ENCODE assay signal across 8 mouse cellular contexts in the genomic region with DNA sequence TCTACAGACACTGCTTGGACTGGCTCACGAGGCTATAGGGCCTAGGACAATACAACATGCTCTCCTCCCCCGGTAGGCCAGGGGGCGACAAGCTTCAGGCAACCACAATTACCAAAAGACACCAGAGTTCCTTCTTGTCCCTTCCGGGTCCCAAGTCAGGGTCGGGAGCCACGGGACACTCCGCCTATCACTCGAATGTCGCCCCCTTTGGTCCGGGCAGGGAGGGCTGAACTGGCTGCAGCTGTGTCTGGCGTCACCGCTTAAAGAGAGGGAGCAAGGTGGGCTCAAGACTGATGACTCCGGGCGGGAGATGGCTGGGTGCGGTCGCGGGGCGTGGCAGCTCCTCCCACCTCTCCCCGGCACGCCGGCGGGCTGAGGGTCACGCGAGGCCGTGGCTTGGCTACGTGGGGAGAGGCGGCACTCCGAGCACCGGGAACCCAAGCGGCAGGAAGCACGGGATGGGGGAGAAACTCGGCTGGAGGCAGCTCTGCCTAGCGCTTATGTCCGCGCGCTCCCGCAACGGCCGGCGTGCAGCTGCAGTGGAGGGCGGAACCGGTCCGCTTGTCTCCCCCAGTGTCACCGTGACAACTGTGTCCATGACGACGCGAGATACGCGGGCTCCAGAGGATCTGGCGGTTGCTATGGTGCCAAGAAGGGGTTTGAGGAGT. TPM values are rescaled to one million over a fixed set of nuclear protein-coding genes. Genes with fewer than 3 reads are reported as not detected.
DNase-seq lines count a peak whose midpoint lies in the region; ATAC-seq and TF ChIP-seq lines count a peak whose summit lies in the region.

Gene Pnma1 (minus strand): TSS at position 536 of the 668 bp plus-strand sequence.

- peak within 1 kb of the TSS; percentile 64 for H3K9ac ChIP-seq in forebrain, embryonic 16.5 days (replicated peaks; ENCODE audit: low read depth, low read length)
- H3K9ac ChIP-seq in liver, postnatal 0 days (replicated peaks), result peak within 1 kb of the TSS; percentile 23
- H3K9ac ChIP-seq in neural tube, embryonic 13.5 days, result peak within 1 kb of the TSS; percentile 81
- peak within 1 kb of the TSS; percentile 64 for H3K9ac ChIP-seq in stomach, postnatal 0 days (ENCODE audit: low read length)

- H3K9me3 ChIP-seq in forebrain, embryonic 16.5 days (ENCODE audit: control insufficient read depth, low read length), result no peaks in the 10 kb centered on the region
- no peaks in the 10 kb centered on the region for H3K9me3 ChIP-seq in liver, postnatal 0 days (ENCODE audit: low read length)
- H3K9me3 ChIP-seq in neural tube, embryonic 13.5 days, result no peaks in the 10 kb centered on the region
- H3K9me3 ChIP-seq in stomach, postnatal 0 days (ENCODE audit: control insufficient read depth, low read length), result no peaks in the 10 kb centered on the region

- no peak for TF ChIP-seq EP300 in liver, postnatal 0 days (IDR thresholded peaks at IDR 0.05; ENCODE audit: low read depth)
- TF ChIP-seq EP300 in stomach, postnatal 0 days (optimal IDR thresholded peaks at IDR 0.05), result no peak

- ATAC-seq in forebrain, embryonic 16.5 days, result peak; percentile 97
- ATAC-seq in liver, postnatal 0 days, result peak; percentile 62
- ATAC-seq in neural tube, embryonic 13.5 days (ENCODE audit: low read depth), result peak; percentile 95
- peak; percentile 68 for ATAC-seq in stomach, postnatal 0 days (ENCODE audit: low FRiP score, low TSS enrichment)

- intact Hi-C loops in heart, postnatal 14 days (cut with DNase I), result loop anchor here (1.0 kb wide), 1 partner anchor 101 kb away; no protein-coding TSS in a partner anchor

- H3K4me2 ChIP-seq in forebrain, embryonic 16.5 days (ENCODE audit: low read length), result peak within 1 kb of the TSS; percentile 80
- peak within 1 kb of the TSS; percentile 76 for H3K4me2 ChIP-seq in liver, postnatal 0 days (ENCODE audit: low read depth, low read length)
- H3K4me2 ChIP-seq in neural tube, embryonic 13.5 days, result peak within 1 kb of the TSS; percentile 93
- peak within 1 kb of the TSS; percentile 79 for H3K4me2 ChIP-seq in stomach, postnatal 0 days (replicated peaks; ENCODE audit: low read depth)

- peak within 1 kb of the TSS; percentile 59 for H3K4me3 ChIP-seq in forebrain, embryonic 16.5 days (replicated peaks; ENCODE audit: low read length)
- H3K4me3 ChIP-seq in liver, postnatal 0 days (ENCODE audit: low read depth, low read length), result peak within 1 kb of the TSS; percentile 53
- H3K4me3 ChIP-seq in neural tube, embryonic 13.5 days, result peak within 1 kb of the TSS; percentile 67
- H3K4me3 ChIP-seq in stomach, postnatal 0 days (ENCODE audit: low read depth, low read length), result peak within 1 kb of the TSS; percentile 48

- H3K27me3 ChIP-seq in forebrain, embryonic 16.5 days (replicated peaks; ENCODE audit: control insufficient read depth, insufficient read depth, low read length), result no peaks in the 10 kb centered on the region
- no peaks in the 10 kb centered on the region for H3K27me3 ChIP-seq in liver, postnatal 0 days (ENCODE audit: insufficient read depth, low read length)
- H3K27me3 ChIP-seq in neural tube, embryonic 13.5 days, result no peaks in the 10 kb centered on the region
- no peaks in the 10 kb centered on the region for H3K27me3 ChIP-seq in stomach, postnatal 0 days (ENCODE audit: control insufficient read depth, insufficient read depth, low read length)

- TF ChIP-seq CTCF in liver, postnatal 0 days (IDR thresholded peaks at IDR 0.05; ENCODE audit: low read depth), result peak; percentile 62
- peak; percentile 72 for TF ChIP-seq CTCF in stomach, postnatal 0 days (IDR thresholded peaks at IDR 0.05; ENCODE audit: low read depth)

- WGBS in forebrain, embryonic 16.5 days, result 0% methylated on average over 49 of the region's 50 CpGs
- 7% methylated on average over 50 of the region's 50 CpGs for WGBS in liver, postnatal 0 days (ENCODE audit: insufficient replicate concordance)
- under 1% methylated on average over 50 of the region's 50 CpGs for WGBS in neural tube, embryonic 13.5 days
- 3% methylated on average over 49 of the region's 50 CpGs for WGBS in stomach, postnatal 0 days

- H3K4me1 ChIP-seq in forebrain, embryonic 16.5 days (replicated peaks; ENCODE audit: control insufficient read depth, insufficient read depth, low read length), result peaks cover 19% of the 10 kb centered on the region
- H3K4me1 ChIP-seq in liver, postnatal 0 days (ENCODE audit: insufficient read depth), result peaks cover 40% of the 10 kb centered on the region
- peaks cover 28% of the 10 kb centered on the region for H3K4me1 ChIP-seq in neural tube, embryonic 13.5 days (replicated peaks)
- H3K4me1 ChIP-seq in stomach, postnatal 0 days (replicated peaks; ENCODE audit: control insufficient read depth, insufficient read depth), result no peaks in the 10 kb centered on the region; the same call in 1 of the 2 replicates

- H3K36me3 ChIP-seq in forebrain, embryonic 16.5 days (ENCODE audit: control insufficient read depth, insufficient read depth), result no peaks in the 10 kb centered on the region
- peaks cover 21% of the 10 kb centered on the region for H3K36me3 ChIP-seq in liver, postnatal 0 days (replicated peaks; ENCODE audit: insufficient read depth, low read length)
- peaks cover 22% of the 10 kb centered on the region for H3K36me3 ChIP-seq in neural tube, embryonic 13.5 days
- peaks cover 15% of the 10 kb centered on the region for H3K36me3 ChIP-seq in stomach, postnatal 0 days (ENCODE audit: control insufficient read depth, insufficient read depth, low read length)

- DNase-seq in ES-CJ7 (ENCODE audit: low read depth, low spot score), result peak; percentile 85
- DNase-seq in cerebellum, adult 18-20 months, result peak; percentile 60 to 63
- DNase-seq in heart, postnatal 14 days, result peak; percentile 65 to 74
- DNase-seq in layer of hippocampus, adult 18-20 months (ENCODE audit: low spot score in 2 of 2), result peak; percentile 83 to 85
- DNase-seq in liver, postnatal 0 days, result peak; percentile 83
- DNase-seq in stomach, postnatal 0 days (ENCODE audit: low spot score), result peak; percentile 77

- peak within 1 kb of the TSS; percentile 65 for H3K27ac ChIP-seq in forebrain, embryonic 16.5 days (ENCODE audit: low read length)
- no peak within 1 kb of the TSS for H3K27ac ChIP-seq in liver, postnatal 0 days (ENCODE audit: low read depth)
- peak within 1 kb of the TSS; percentile 79 for H3K27ac ChIP-seq in neural tube, embryonic 13.5 days (replicated peaks)
- H3K27ac ChIP-seq in stomach, postnatal 0 days (replicated peaks), result no peak within 1 kb of the TSS

RNA-seq across cellular contexts. Expression of gene Pnma1, which starts in this region (rescaled TPM):
- 5.3 and 7.2 TPM in 2 replicates for polyA plus RNA-seq in forebrain, embryonic 16.5 days (2015; fragmentation: Nextera tagmentation; extraction: Ambion mirVana)
- under 1 TPM; 0.17 to 0.31 TPM for total RNA-seq in heart, postnatal 14 days (2021)
- total RNA-seq in layer of hippocampus, adult 18-20 months (2021), result 1 to 10 TPM; 2.9 to 3.0 TPM
- 0.28 and 0.35 TPM in 2 replicates for polyA plus RNA-seq in liver, postnatal 0 days (2015; fragmentation: Nextera tagmentation; extraction: Ambion mirVana)
- polyA plus RNA-seq in neural tube, embryonic 13.5 days (2015; fragmentation: Nextera tagmentation; extraction: Ambion mirVana), result 3.1 and 3.7 TPM in 2 replicates
- 0.48 and 0.49 TPM in 2 replicates for polyA plus RNA-seq in stomach, postnatal 0 days (2015; fragmentation: Nextera tagmentation; extraction: Ambion mirVana)

Comparison
In these comparisons a context has a peak if more than half of its experiments do, and no peak if none do; other contexts are left out.
1. Peak in DNase-seq in heart, postnatal 14 days; RNA of the gene not detected or under 1 TPM.
2. Peak in DNase-seq, ATAC-seq, H3K4me3 ChIP-seq, H3K9ac ChIP-seq and H3K4me2 ChIP-seq in liver, postnatal 0 days; RNA of the gene not detected or under 1 TPM.
3. Peak in DNase-seq, ATAC-seq, H3K4me3 ChIP-seq, H3K9ac ChIP-seq and H3K4me2 ChIP-seq in stomach, postnatal 0 days; RNA of the gene not detected or under 1 TPM.
4. H3K27ac ChIP-seq: peak in forebrain, embryonic 16.5 days (single experiment) and neural tube, embryonic 13.5 days (single experiment); none in liver, postnatal 0 days (single experiment) and stomach, postnatal 0 days (single experiment).
5. H3K9ac ChIP-seq: peak in every context shown above with its lines; median percentile 81 in neural tube, embryonic 13.5 days; 64 in forebrain, embryonic 16.5 days; 64 in stomach, postnatal 0 days; 23 in liver, postnatal 0 days.
6. Peak in every context shown above with its lines, with median percentiles within 50 percentile points of each other: DNase-seq, ATAC-seq, H3K4me2 ChIP-seq and H3K4me3 ChIP-seq.